24 mouse cellular contexts compared by ENCODE assay signal in the genomic region with DNA sequence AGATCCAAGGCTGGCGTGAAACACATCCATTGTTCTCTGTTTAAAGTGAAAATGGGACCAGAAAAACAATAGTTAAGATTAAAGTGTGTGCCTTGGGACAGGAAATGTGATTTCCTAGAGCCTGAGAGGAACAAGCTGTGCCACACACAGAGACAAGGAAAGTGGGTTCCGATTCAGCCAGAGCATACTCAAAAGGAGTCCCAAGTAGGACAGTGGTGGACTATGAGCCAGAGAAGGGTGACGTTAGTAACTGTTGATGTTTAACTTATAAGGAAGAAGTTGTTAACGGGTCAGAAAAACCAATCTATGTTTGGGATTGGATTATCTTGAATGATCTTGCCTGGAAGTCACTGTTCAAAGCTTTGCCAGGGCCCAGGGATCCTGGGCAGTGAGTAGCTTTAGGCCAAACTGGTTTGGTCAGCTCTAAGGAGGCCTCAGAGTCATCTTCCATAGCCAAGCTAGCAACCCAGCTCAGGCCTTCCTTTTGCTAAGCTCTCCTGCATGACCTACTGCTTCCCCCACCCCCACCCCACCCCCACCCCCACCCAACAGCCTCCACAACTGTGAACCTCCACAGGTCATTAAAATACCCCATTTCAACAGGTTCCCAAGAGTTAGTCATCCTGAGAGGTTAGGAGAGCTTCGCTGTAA.
DNase-seq lines count a peak whose midpoint lies in the region; ATAC-seq and TF ChIP-seq lines count a peak whose summit lies in the region.
"Had no signal": no experiment of that assay in that cellular context is flagged by ENCODE, and none has a peak within 500 bp of the region (broad histone marks: within the 10 kb centered on the region; RNA-seq: fewer than 3 reads in every experiment).

No protein-coding gene starts in this region.

- no peak overlapping the region for H3K4me2 ChIP-seq in kidney, embryonic 14.5 days (replicated peaks; ENCODE audit: low read depth, low read length)
- no peak overlapping the region for H3K4me2 ChIP-seq in kidney, postnatal 0 days (ENCODE audit: low read length)
- H3K4me2 ChIP-seq: embryonic facial prominence, embryonic 12.5 days; embryonic facial prominence, embryonic 15.5 days; heart, embryonic 13.5 days; hindbrain, embryonic 14.5 days had no signal

- no peaks in the 10 kb centered on the region for H3K36me3 ChIP-seq in heart, embryonic 10.5 days
- no peaks in the 10 kb centered on the region for H3K36me3 ChIP-seq in kidney, embryonic 14.5 days (ENCODE audit: control insufficient read depth, insufficient read depth, low read length)
- H3K36me3 ChIP-seq in kidney, postnatal 0 days (ENCODE audit: insufficient read depth, low read length) = no peaks in the 10 kb centered on the region
- no peaks in the 10 kb centered on the region for H3K36me3 ChIP-seq in limb, embryonic 10.5 days
- H3K36me3 ChIP-seq: embryonic facial prominence, embryonic 12.5 days; embryonic facial prominence, embryonic 15.5 days; heart, embryonic 13.5 days had no signal

- WGBS in heart, embryonic 10.5 days = 68% methylated on average over 5 of the region's 5 CpGs
- WGBS in kidney, embryonic 14.5 days = 69% methylated on average over 5 of the region's 5 CpGs
- 66% methylated on average over 5 of the region's 5 CpGs for WGBS in kidney, postnatal 0 days
- WGBS in limb, embryonic 10.5 days = 88% methylated on average over 5 of the region's 5 CpGs

- H3K4me3 ChIP-seq in heart, embryonic 10.5 days = no peak overlapping the region
- H3K4me3 ChIP-seq in kidney, embryonic 14.5 days (ENCODE audit: low read length) = no peak overlapping the region
- no peak overlapping the region for H3K4me3 ChIP-seq in kidney, postnatal 0 days (replicated peaks; ENCODE audit: low read depth, low read length)
- H3K4me3 ChIP-seq in limb, embryonic 10.5 days = no peak overlapping the region
- H3K4me3 ChIP-seq: embryonic facial prominence, embryonic 12.5 days; embryonic facial prominence, embryonic 15.5 days; gastrocnemius, adult 2 months; heart, embryonic 13.5 days had no signal

- no peaks in the 10 kb centered on the region for H3K9me3 ChIP-seq in heart, embryonic 10.5 days
- H3K9me3 ChIP-seq in kidney, embryonic 14.5 days (ENCODE audit: control insufficient read depth, low read length) = no peaks in the 10 kb centered on the region
- no peaks in the 10 kb centered on the region for H3K9me3 ChIP-seq in kidney, postnatal 0 days (replicated peaks; ENCODE audit: low read length)
- H3K9me3 ChIP-seq in limb, embryonic 10.5 days (replicated peaks) = no peaks in the 10 kb centered on the region
- H3K9me3 ChIP-seq: embryonic facial prominence, embryonic 12.5 days; embryonic facial prominence, embryonic 15.5 days; heart, embryonic 13.5 days had no signal

- TF ChIP-seq CTCF in kidney, postnatal 0 days (IDR thresholded peaks at IDR 0.05; ENCODE audit: low read depth) = no peak

- DNase-seq in heart, adult 11 months = peak; percentile 55
- DNase-seq in heart, embryonic 10.5 days (ENCODE audit: low spot score) = no peak
- no peak for DNase-seq in kidney, postnatal 10 days
- no peak for DNase-seq in kidney, postnatal 0 days (ENCODE audit: low spot score)
- DNase-seq in kidney, postnatal 36 days = no peak
- DNase-seq in limb, embryonic 10.5 days (ENCODE audit: low spot score) = no peak
- DNase-seq: adrenal gland, adult 2 months; adrenal gland, postnatal 14 days; cerebellum, adult 11 months; cerebellum, adult 2 months; cerebellum, adult 9-11 months; cerebellum, postnatal 25 days; forebrain, postnatal 0 days; gastrocnemius, adult 2 months; gastrocnemius, postnatal 14 days; heart, adult 18-20 months; heart, postnatal 14 days; heart, postnatal 4 days had no signal

- H3K9ac ChIP-seq in kidney, embryonic 14.5 days (ENCODE audit: low read depth, low read length) = no peak overlapping the region
- H3K9ac ChIP-seq in kidney, postnatal 0 days (ENCODE audit: low read depth, low read length) = no peak overlapping the region
- H3K9ac ChIP-seq: embryonic facial prominence, embryonic 12.5 days; embryonic facial prominence, embryonic 15.5 days; forebrain, postnatal 0 days; heart, embryonic 13.5 days; hindbrain, embryonic 14.5 days had no signal

- H3K4me1 ChIP-seq in heart, embryonic 10.5 days = no peaks in the 10 kb centered on the region
- no peaks in the 10 kb centered on the region for H3K4me1 ChIP-seq in kidney, embryonic 14.5 days (ENCODE audit: control insufficient read depth, insufficient read depth, low read length)
- no peaks in the 10 kb centered on the region; the same call in 1 of the 2 replicates for H3K4me1 ChIP-seq in kidney, postnatal 0 days (replicated peaks; ENCODE audit: insufficient read depth, low read length)
- H3K4me1 ChIP-seq in limb, embryonic 10.5 days = peaks cover 14% of the 10 kb centered on the region
- H3K4me1 ChIP-seq: embryonic facial prominence, embryonic 12.5 days; embryonic facial prominence, embryonic 15.5 days; heart, embryonic 13.5 days had no signal

- H3K27me3 ChIP-seq in heart, embryonic 10.5 days (ENCODE audit: insufficient read depth, poor library complexity, severe bottlenecking) = no peaks in the 10 kb centered on the region
- no peaks in the 10 kb centered on the region for H3K27me3 ChIP-seq in kidney, embryonic 14.5 days (ENCODE audit: control insufficient read depth, insufficient read depth, low read length)
- no peaks in the 10 kb centered on the region for H3K27me3 ChIP-seq in kidney, postnatal 0 days (ENCODE audit: insufficient read depth, low read length)
- no peaks in the 10 kb centered on the region for H3K27me3 ChIP-seq in limb, embryonic 10.5 days (ENCODE audit: low read depth, poor library complexity, severe bottlenecking)
- H3K27me3 ChIP-seq: embryonic facial prominence, embryonic 12.5 days; embryonic facial prominence, embryonic 15.5 days; heart, embryonic 13.5 days had no signal

- no peak overlapping the region for H3K27ac ChIP-seq in heart, embryonic 10.5 days
- no peak overlapping the region; the same call in 1 of the 2 replicates for H3K27ac ChIP-seq in kidney, embryonic 14.5 days (ENCODE audit: low read depth, low read length)
- no peak overlapping the region for H3K27ac ChIP-seq in kidney, postnatal 0 days
- no peak overlapping the region for H3K27ac ChIP-seq in limb, embryonic 10.5 days
- H3K27ac ChIP-seq: embryonic facial prominence, embryonic 12.5 days; embryonic facial prominence, embryonic 15.5 days; gastrocnemius, adult 2 months; heart, embryonic 13.5 days; hindbrain, embryonic 14.5 days had no signal

- ATAC-seq in kidney, embryonic 14.5 days (ENCODE audit: low FRiP score, low TSS enrichment) = peak; percentile 40; the same call in 1 of the 2 replicates
- peak; percentile 55; the same call in 1 of the 2 replicates for ATAC-seq in kidney, postnatal 0 days (replicated peaks; ENCODE audit: low FRiP score, low read depth)
- ATAC-seq: forebrain, embryonic 14.5 days; forebrain, postnatal 0 days had no signal
